In the genomic region with DNA sequence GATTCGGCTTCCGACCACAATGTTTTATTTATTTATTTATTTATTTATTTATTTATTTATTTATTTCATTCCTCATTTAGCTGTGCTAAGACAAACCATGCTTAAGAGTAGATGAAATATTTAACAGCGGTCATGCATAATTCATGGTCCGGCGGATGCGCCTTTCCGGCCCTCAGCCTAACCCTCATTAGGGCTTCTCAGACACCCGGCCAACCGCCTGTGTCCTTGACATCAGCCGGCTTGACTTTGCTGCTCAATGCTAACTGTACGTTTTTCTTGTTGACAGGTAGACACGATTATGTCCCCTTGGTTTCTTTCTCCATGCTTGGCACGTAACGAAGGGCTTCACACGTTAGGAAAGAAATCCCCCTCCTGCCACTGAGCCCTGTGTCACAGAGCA, we compare ENCODE assay signal across 10 mouse cellular contexts. TPM values are rescaled to one million over a fixed set of nuclear protein-coding genes. Genes with fewer than 3 reads are reported as not detected.
DNase-seq lines count a peak whose midpoint lies in the region; ATAC-seq and TF ChIP-seq lines count a peak whose summit lies in the region.
"Had no signal": no experiment of that assay in that cellular context is flagged by ENCODE, and none has a peak within 500 bp of the region (broad histone marks: within the 10 kb centered on the region; RNA-seq: fewer than 3 reads in every experiment).

No protein-coding gene starts in this region.

- peak overlapping the region; percentile 65 for H3K4me2 ChIP-seq in heart, embryonic 13.5 days
- H3K4me2 ChIP-seq in stomach, embryonic 15.5 days: no peak overlapping the region
- H3K4me2 ChIP-seq in stomach, postnatal 0 days (replicated peaks; ENCODE audit: low read depth): no peak overlapping the region

- DNase-seq in heart, embryonic 10.5 days (ENCODE audit: low spot score): no peak
- no peak for DNase-seq in stomach, postnatal 0 days (ENCODE audit: low spot score)
- peak; percentile 69 for DNase-seq in kidney, postnatal 14 days
- no peak for DNase-seq in ovary, postnatal 14 days (ENCODE audit: low spot score)
- no peak for DNase-seq in adrenal gland, adult 18-20 months (ENCODE audit: low spot score in 2 of 2)
- DNase-seq in gastrocnemius, postnatal 4 days (ENCODE audit: low spot score in 2 of 2): no peak
- DNase-seq: liver, postnatal 0 days had no signal

- H3K27ac ChIP-seq in heart, embryonic 13.5 days (replicated peaks): peak overlapping the region; percentile 75
- no peak overlapping the region for H3K27ac ChIP-seq in heart, embryonic 10.5 days
- peak overlapping the region; percentile 68; the same call in 1 of the 2 replicates for H3K27ac ChIP-seq in stomach, embryonic 15.5 days
- no peak overlapping the region for H3K27ac ChIP-seq in stomach, postnatal 0 days (replicated peaks)

- peaks cover 18% of the 10 kb centered on the region for H3K4me1 ChIP-seq in heart, embryonic 13.5 days
- peaks cover 18% of the 10 kb centered on the region for H3K4me1 ChIP-seq in heart, embryonic 10.5 days
- peaks cover 12% of the 10 kb centered on the region; the same call in 1 of the 2 replicates for H3K4me1 ChIP-seq in stomach, embryonic 15.5 days
- H3K4me1 ChIP-seq in stomach, postnatal 0 days (replicated peaks; ENCODE audit: control insufficient read depth, insufficient read depth): no peaks in the 10 kb centered on the region

- no peaks in the 10 kb centered on the region for H3K27me3 ChIP-seq in heart, embryonic 13.5 days (replicated peaks)
- no peaks in the 10 kb centered on the region for H3K27me3 ChIP-seq in heart, embryonic 10.5 days (ENCODE audit: insufficient read depth, poor library complexity, severe bottlenecking)
- no peaks in the 10 kb centered on the region for H3K27me3 ChIP-seq in stomach, embryonic 15.5 days (replicated peaks)
- H3K27me3 ChIP-seq in stomach, postnatal 0 days (ENCODE audit: control insufficient read depth, insufficient read depth, low read length): no peaks in the 10 kb centered on the region

- no peak for ATAC-seq in heart, embryonic 13.5 days (ENCODE audit: extremely low read depth, insufficient number of reproducible peaks, low FRiP score, low TSS enrichment)
- ATAC-seq in stomach, embryonic 15.5 days (ENCODE audit: insufficient read depth, low FRiP score, low read depth): no peak
- ATAC-seq in stomach, postnatal 0 days (ENCODE audit: low FRiP score, low TSS enrichment): no peak
- ATAC-seq: liver, postnatal 0 days had no signal

- 56% methylated on average over 15 of the region's 15 CpGs for WGBS in heart, embryonic 13.5 days
- WGBS in heart, embryonic 10.5 days: 78% methylated on average over 15 of the region's 15 CpGs
- 79% methylated on average over 15 of the region's 15 CpGs for WGBS in stomach, embryonic 15.5 days
- WGBS in stomach, postnatal 0 days: 79% methylated on average over 15 of the region's 15 CpGs

- no peaks in the 10 kb centered on the region for H3K9me3 ChIP-seq in heart, embryonic 13.5 days
- H3K9me3 ChIP-seq in heart, embryonic 10.5 days: no peaks in the 10 kb centered on the region
- H3K9me3 ChIP-seq in stomach, embryonic 15.5 days: no peaks in the 10 kb centered on the region
- H3K9me3 ChIP-seq in stomach, postnatal 0 days (ENCODE audit: control insufficient read depth, low read length): no peaks in the 10 kb centered on the region

- H3K4me3 ChIP-seq in heart, embryonic 13.5 days: no peak overlapping the region
- H3K4me3 ChIP-seq in heart, embryonic 10.5 days: no peak overlapping the region
- H3K4me3 ChIP-seq in stomach, embryonic 15.5 days (replicated peaks): no peak overlapping the region
- H3K4me3 ChIP-seq in stomach, postnatal 0 days (ENCODE audit: low read depth, low read length): no peak overlapping the region

- no peak for TF ChIP-seq EP300 in stomach, postnatal 0 days (optimal IDR thresholded peaks at IDR 0.05)

- H3K36me3 ChIP-seq in heart, embryonic 13.5 days: no peaks in the 10 kb centered on the region
- H3K36me3 ChIP-seq in heart, embryonic 10.5 days: no peaks in the 10 kb centered on the region
- no peaks in the 10 kb centered on the region for H3K36me3 ChIP-seq in stomach, embryonic 15.5 days
- no peaks in the 10 kb centered on the region for H3K36me3 ChIP-seq in stomach, postnatal 0 days (ENCODE audit: control insufficient read depth, insufficient read depth, low read length)

- H3K9ac ChIP-seq in heart, embryonic 13.5 days: peak overlapping the region; percentile 68
- H3K9ac ChIP-seq in stomach, embryonic 15.5 days: no peak overlapping the region
- no peak overlapping the region for H3K9ac ChIP-seq in stomach, postnatal 0 days (ENCODE audit: low read length)
- H3K9ac ChIP-seq: liver, postnatal 0 days had no signal

- TF ChIP-seq CTCF in stomach, postnatal 0 days (IDR thresholded peaks at IDR 0.05; ENCODE audit: low read depth): no peak

RNA-seq across cellular contexts. Expression of a gene that starts 26.6 kb away (rescaled TPM):
- 7.3 and 7.8 TPM in 2 replicates for polyA plus RNA-seq in heart, embryonic 13.5 days (2015; fragmentation: Nextera tagmentation; extraction: Ambion mirVana)
- 12.2 and 15.0 TPM in 2 replicates for polyA plus RNA-seq in heart, embryonic 10.5 days (2016; fragmentation: Nextera tagmentation; extraction: Ambion mirVana)
- polyA plus RNA-seq in stomach, embryonic 15.5 days (2015; fragmentation: Nextera tagmentation; extraction: Ambion mirVana): 12.7 and 14.9 TPM in 2 replicates
- 11.8 and 12.3 TPM in 2 replicates for polyA plus RNA-seq in stomach, postnatal 0 days (2015; fragmentation: Nextera tagmentation; extraction: Ambion mirVana)
- 1 to 10 TPM; 1.2 to 1.6 TPM for total RNA-seq in adrenal gland, adult 18-20 months (2021)
- total RNA-seq in gastrocnemius, postnatal 4 days (2021): 1 to 10 TPM; 1.7 TPM
- total RNA-seq: monocyte, adult 5-6 weeks had no signal

Comparison
In these comparisons a context has a peak if more than half of its experiments do, and no peak if none do; other contexts are left out.
1. H3K27ac ChIP-seq: peak in heart, embryonic 13.5 days (single experiment) and stomach, embryonic 15.5 days (single experiment); none in heart, embryonic 10.5 days (single experiment) and stomach, postnatal 0 days (single experiment).